Mouse (Mus musculus) c-Kit-positive CD71-negative TER-119-negative erythroid progenitor cells, embryonic 14.5 days (primary cell): ENCODE results near the gene Gm10295.

Source experiments
- DNase-seq: peaks from one replicate; pipeline ENCODE4 v3.0.0-alpha.2; 2013; ENCODE audit warnings: low read depth

Gm10295 gene

GRCm38 (mm10) chr7:71355596-71355995, 4.3 kb upstream of the Gm10295 start:
- DNase-seq, result no peak

GRCm38 (mm10) chr7:71348922-71349321, 2.4 kb downstream of the Gm10295 start:
- DNase-seq, result no peak

GRCm38 (mm10) chr7:71324919-71325583, 26.2 kb downstream of the Gm10295 start:
- DNase-seq, result no peak

GRCm38 (mm10) chr7:71313148-71313765, 38.0 kb downstream of the Gm10295 start:
- DNase-seq, result no peak

- DNase-seq, result no peak
These were observed 38.9 kb downstream of the Gm10295 start for GRCm38 (mm10) chr7:71312375-71312774.

- no peak for DNase-seq
These were observed 39.9 kb downstream of the Gm10295 start for GRCm38 (mm10) chr7:71311411-71311810.

- DNase-seq, result no peak
These were observed 43.2 kb downstream of the Gm10295 start for GRCm38 (mm10) chr7:71308051-71308450.

GRCm38 (mm10) chr7:71302714-71303113, 48.6 kb downstream of the Gm10295 start:
- DNase-seq, result no peak
